Mouse (Mus musculus): ENCODE data around the gene Ehbp1.

- TF ChIP-seq CTCF (IDR thresholded peaks at IDR 0.05; ENCODE audit: insufficient read depth, low read length) (no peak), POLR2A (IDR thresholded peaks at IDR 0.05; ENCODE audit: borderline replicate concordance, extremely low read depth, low read depth, low read length) (no peak)
Observed at GRCm38 (mm10) chr11:22347651-22348535, 5.8 kb upstream of the Ehbp1 start.
